Mouse (Mus musculus) layer of hippocampus, postnatal 14 days (tissue): Measurements from ENCODE around the gene Hlf. TPM values are rescaled to one million over a fixed set of nuclear protein-coding genes. Genes with fewer than 3 reads are reported as not detected.

ENCODE experiments used
- total RNA-seq, 2 experiments: library from RNA; stranded (reverse); gene quantifications; 2 replicates each; pipeline ENCODE4 v1.2.3; 2021

Gene Hlf
- total RNA-seq, 2 experiments from 2014 or later = 31.8 to 40.4 TPM

Other genes with a start within 250 kb of the Hlf start
- 10 to 100 TPM in 1 of 2 experiments, 1 to 10 TPM in 1; 8.8 to 10.3 TPM for gene Gm45716, start 203.2 kb downstream of the Hlf start, total RNA-seq
- 100 to 1,000 TPM; 337 to 345 TPM for gene Mmd, start 141.4 kb downstream of the Hlf start, total RNA-seq
- gene Stxbp4, start 247.2 kb upstream of the Hlf start, total RNA-seq = 10 to 100 TPM in 1 of 2 experiments, 1 to 10 TPM in 1; 9.4 to 12.2 TPM
- 10 to 100 TPM; 21.5 to 27.0 TPM for gene Cox11, start 247.3 kb upstream of the Hlf start, total RNA-seq